7 mouse cellular contexts compared by ENCODE assay signal in the genomic region with DNA sequence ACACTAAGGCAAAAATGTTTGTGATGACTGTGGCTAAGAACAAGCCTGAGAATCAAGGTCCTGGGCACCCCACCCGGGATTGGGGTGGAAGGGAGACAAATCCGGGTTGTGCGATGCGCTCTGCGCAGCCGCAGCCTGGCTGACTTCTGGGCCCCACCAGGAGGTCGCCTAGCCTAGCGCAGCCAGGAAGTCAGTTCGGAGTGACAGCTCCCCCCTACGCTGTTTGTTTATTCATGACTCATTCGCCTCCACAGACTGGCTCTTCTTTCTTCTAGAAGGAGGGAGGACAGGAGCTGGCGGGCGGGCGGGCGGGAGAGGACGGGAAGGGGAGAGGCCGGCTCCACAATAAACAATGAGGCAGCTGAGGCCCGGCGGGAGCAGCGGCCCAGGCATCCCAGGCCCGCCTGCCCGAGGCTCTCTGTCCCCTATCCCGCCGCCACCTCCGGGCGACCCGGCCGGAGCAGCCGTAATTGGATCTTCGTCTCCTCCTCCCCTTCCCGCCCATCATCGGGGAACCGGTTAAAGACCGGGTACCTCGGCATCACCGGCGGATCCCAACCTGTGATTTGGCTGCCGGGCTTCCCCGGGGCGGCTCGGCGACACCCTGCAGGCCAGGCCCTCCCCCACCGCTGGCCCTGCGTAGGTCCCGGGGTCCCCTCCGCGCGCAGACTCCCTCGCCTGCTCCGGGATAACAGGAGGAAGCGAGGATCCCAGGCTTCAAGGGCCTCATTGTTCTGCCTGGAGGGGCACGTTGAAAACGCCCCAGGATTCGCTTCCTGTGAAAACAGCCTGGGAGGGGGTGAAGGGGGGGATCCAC.
A peak's percentile ranks its signal among the peaks of the same experiment; 100 is the strongest.
DNase-seq lines count a peak whose midpoint lies in the region; ATAC-seq lines count a peak whose summit lies in the region.

No protein-coding gene starts in this region.

- H3K9me3 ChIP-seq in embryonic facial prominence, embryonic 11.5 days (replicated peaks; ENCODE audit: control insufficient read depth, low read length): no peaks in the 10 kb centered on the region
- H3K9me3 ChIP-seq in limb, embryonic 12.5 days: no peaks in the 10 kb centered on the region
- H3K9me3 ChIP-seq in midbrain, embryonic 14.5 days (ENCODE audit: control insufficient read depth, low read length): no peaks in the 10 kb centered on the region

- peak; percentile 85 for DNase-seq in adrenal gland, adult 8-10 months
- DNase-seq in embryonic facial prominence, embryonic 11.5 days (ENCODE audit: low spot score): peak; percentile 91
- peak; percentile 89 for DNase-seq in heart, adult 8-10 months (ENCODE audit: low spot score)
- peak; percentile 64 to 79 for DNase-seq in kidney, adult 8-10 months
- DNase-seq in midbrain, embryonic 14.5 days: peak; percentile 94
- peak; percentile 70 to 77 for DNase-seq in spleen, adult 18-20 months

- under 1% methylated on average over 49 of the region's 54 CpGs for WGBS in embryonic facial prominence, embryonic 11.5 days
- WGBS in limb, embryonic 12.5 days: under 1% methylated on average over 49 of the region's 54 CpGs
- under 1% methylated on average over 49 of the region's 54 CpGs for WGBS in midbrain, embryonic 14.5 days

- H3K9ac ChIP-seq in embryonic facial prominence, embryonic 11.5 days (replicated peaks; ENCODE audit: low read length): peak overlapping the region; percentile 77
- H3K9ac ChIP-seq in limb, embryonic 12.5 days (replicated peaks): peak overlapping the region; percentile 78
- H3K9ac ChIP-seq in midbrain, embryonic 14.5 days (replicated peaks; ENCODE audit: low read length): peak overlapping the region; percentile 83

- H3K27me3 ChIP-seq in embryonic facial prominence, embryonic 11.5 days (ENCODE audit: control insufficient read depth, insufficient read depth, low read length): no peaks in the 10 kb centered on the region
- H3K27me3 ChIP-seq in limb, embryonic 12.5 days: no peaks in the 10 kb centered on the region
- no peaks in the 10 kb centered on the region for H3K27me3 ChIP-seq in midbrain, embryonic 14.5 days (ENCODE audit: control insufficient read depth, insufficient read depth, low read length)

- peak; percentile 88 for ATAC-seq in embryonic facial prominence, embryonic 11.5 days (replicated peaks; ENCODE audit: insufficient number of reproducible peaks, low FRiP score, low TSS enrichment, low read depth)
- peak; percentile 86 for ATAC-seq in limb, embryonic 12.5 days (ENCODE audit: insufficient number of reproducible peaks, insufficient read depth, low FRiP score, low TSS enrichment, low read depth)
- peak; percentile 92 for ATAC-seq in midbrain, embryonic 14.5 days (ENCODE audit: low FRiP score, low TSS enrichment)

- H3K4me2 ChIP-seq in embryonic facial prominence, embryonic 11.5 days (ENCODE audit: low read depth, low read length): peak overlapping the region; percentile 61
- H3K4me2 ChIP-seq in limb, embryonic 12.5 days: peak overlapping the region; percentile 74
- peak overlapping the region; percentile 74 for H3K4me2 ChIP-seq in midbrain, embryonic 14.5 days (ENCODE audit: low read length)

- H3K27ac ChIP-seq in embryonic facial prominence, embryonic 11.5 days (replicated peaks; ENCODE audit: low read depth, low read length): peak overlapping the region; percentile 98
- H3K27ac ChIP-seq in limb, embryonic 12.5 days: peak overlapping the region; percentile 100
- peak overlapping the region; percentile 100 for H3K27ac ChIP-seq in midbrain, embryonic 14.5 days (replicated peaks; ENCODE audit: low read depth, low read length)

- peaks cover 2% of the 10 kb centered on the region; the same call in 1 of the 2 replicates for H3K4me1 ChIP-seq in embryonic facial prominence, embryonic 11.5 days (ENCODE audit: control insufficient read depth, insufficient read depth, low read length)
- peaks cover 41% of the 10 kb centered on the region for H3K4me1 ChIP-seq in limb, embryonic 12.5 days (replicated peaks)
- peaks cover 21% of the 10 kb centered on the region for H3K4me1 ChIP-seq in midbrain, embryonic 14.5 days (ENCODE audit: control insufficient read depth, insufficient read depth, low read length)

- H3K36me3 ChIP-seq in embryonic facial prominence, embryonic 11.5 days (replicated peaks; ENCODE audit: control insufficient read depth, insufficient read depth, low read depth, low read length): no peaks in the 10 kb centered on the region
- H3K36me3 ChIP-seq in limb, embryonic 12.5 days: no peaks in the 10 kb centered on the region
- no peaks in the 10 kb centered on the region for H3K36me3 ChIP-seq in midbrain, embryonic 14.5 days (ENCODE audit: control insufficient read depth, insufficient read depth, low read length)

- peak overlapping the region; percentile 30 for H3K4me3 ChIP-seq in embryonic facial prominence, embryonic 11.5 days (ENCODE audit: low read depth, low read length)
- peak overlapping the region; percentile 44 for H3K4me3 ChIP-seq in limb, embryonic 12.5 days (replicated peaks)
- peak overlapping the region; percentile 39 for H3K4me3 ChIP-seq in midbrain, embryonic 14.5 days (replicated peaks; ENCODE audit: low read depth, low read length)

Comparison
In these comparisons a context has a peak if more than half of its experiments do, and no peak if none do; other contexts are left out.
1. Peak in every context shown above with its lines: DNase-seq, ATAC-seq, H3K4me3 ChIP-seq and H3K27ac ChIP-seq.